Mouse (Mus musculus): ENCODE measurements around the gene Dctn2.
"Not testable (repeated sequence)": the region's sequence is repeated elsewhere in the genome, so short reads cannot be mapped to it uniquely, and the experiment has no call there.

The Dctn2 gene

DNA sequence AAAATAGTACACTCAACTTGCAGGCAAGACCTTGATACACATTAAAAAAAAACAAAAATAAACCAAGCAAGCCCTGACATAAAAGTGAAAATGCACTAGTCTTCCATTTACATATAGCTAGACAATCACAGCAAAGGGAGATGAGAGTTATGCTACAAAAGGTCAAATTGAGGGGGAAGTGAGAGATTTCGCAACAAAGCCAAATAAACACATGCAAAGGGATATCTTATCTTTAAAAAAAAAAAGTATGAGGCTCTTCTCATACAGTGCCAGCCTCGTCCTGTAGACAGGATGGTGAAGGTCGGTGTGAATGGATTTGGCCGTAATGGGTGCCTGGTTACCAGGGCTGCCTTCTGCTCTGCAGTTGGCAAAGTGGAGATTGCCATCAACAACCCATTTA lies 46.7 kb downstream of the Dctn2 start:
- no peak for DNase-seq (ENCODE audit: low spot score)

DNA sequence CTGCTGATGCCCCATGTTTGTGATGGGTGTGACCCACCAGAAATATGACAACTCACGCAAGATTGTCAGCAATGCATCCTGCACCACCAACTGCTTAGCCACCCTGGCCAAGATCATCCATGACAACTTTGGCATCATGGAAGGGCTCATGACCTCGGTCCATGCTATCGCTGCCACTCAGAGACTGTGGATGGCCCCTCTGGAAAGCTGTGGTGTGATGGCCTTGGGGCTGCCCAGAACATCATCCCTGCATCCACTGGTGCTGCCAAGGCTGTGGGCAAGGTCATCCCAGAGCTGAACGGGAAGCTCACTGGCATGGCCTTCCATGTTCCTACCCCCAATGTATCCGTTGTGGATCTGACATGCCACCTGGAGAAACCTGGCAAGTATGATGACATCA lies 47.3 kb downstream of the Dctn2 start:
- DNase-seq (ENCODE audit: low spot score) = not testable (repeated sequence)

DNA sequence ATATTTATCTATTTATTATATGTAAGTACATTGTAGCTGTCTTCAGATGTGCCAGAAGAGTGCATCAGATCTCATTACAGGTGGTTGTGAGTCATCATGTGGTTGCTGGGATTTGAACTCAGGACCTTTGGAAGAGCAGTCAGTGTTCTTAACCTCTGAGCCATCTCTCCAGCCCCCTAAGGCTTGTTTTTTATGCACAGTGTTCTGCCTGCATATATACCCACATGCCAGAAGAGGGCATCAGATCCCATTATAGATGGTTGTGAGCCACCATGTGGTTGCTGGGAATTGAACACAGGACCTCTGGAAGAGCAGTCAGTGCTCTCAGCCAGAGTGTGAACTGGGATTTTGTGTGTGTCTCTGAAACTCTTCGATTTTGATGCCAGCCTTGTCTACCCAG lies 48.8 kb downstream of the Dctn2 start:
- DNase-seq (ENCODE audit: low spot score) = not testable (repeated sequence)

DNA sequence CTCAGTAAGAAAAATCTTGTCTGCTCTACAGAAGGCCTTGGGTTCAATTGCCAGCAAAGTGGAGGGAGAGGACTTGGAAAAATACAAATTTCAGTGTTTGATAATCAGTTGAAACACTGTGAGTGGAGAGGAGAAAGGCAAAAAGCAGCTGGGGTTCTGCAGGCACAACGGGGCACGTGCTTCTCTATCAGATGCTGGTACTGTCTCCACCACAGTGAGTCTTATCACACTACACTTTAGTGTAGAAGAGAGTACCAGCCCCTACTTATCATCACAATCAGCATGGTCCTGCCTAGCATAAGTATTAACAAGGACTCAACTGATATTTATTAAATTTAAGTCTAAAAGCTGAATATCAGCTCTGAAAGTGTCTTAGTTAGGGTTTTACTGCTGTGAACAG lies 51.1 kb downstream of the Dctn2 start:
- DNase-seq (ENCODE audit: low spot score) = no peak

DNA sequence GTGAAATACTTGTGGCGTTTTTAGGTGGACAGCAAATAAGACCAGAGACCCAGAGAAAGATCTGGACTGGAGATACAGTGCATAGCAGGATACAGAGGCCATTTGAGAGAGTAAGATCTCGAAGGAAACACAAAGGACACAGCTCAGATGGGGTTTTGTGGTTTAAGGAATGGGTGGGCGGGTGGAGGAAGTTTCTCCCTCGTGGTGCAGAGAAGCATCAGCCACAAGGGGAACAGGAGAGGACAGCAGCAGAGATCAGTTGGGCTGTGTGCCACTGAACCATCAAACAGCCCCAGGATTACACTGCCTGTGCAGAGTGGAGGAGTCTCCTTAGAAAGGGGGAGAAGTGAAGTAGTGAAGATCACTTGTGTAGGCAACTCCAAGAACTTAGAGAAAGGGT lies 51.8 kb downstream of the Dctn2 start:
- no peak for DNase-seq (ENCODE audit: low spot score)

DNA sequence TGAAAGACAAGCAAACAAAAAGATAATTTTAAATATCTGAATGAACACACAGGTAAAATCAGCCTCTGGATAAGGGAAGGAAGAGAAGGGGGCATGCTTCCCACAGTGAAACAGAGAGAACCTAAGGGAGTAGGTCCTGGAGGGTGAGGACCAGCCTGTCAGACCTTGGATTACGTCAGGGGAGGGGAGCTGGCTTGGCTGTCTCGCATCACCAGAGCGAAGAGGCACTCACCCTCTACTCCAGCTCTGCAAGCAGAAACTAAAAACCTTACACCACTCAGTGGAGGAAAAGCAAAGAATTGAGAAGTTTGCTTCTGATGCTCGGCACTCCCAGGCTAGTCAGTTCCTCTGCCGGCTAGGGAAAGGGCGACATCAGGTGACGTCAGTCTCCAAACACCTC lies 53.8 kb downstream of the Dctn2 start:
- no peak for DNase-seq (ENCODE audit: low spot score)

DNA sequence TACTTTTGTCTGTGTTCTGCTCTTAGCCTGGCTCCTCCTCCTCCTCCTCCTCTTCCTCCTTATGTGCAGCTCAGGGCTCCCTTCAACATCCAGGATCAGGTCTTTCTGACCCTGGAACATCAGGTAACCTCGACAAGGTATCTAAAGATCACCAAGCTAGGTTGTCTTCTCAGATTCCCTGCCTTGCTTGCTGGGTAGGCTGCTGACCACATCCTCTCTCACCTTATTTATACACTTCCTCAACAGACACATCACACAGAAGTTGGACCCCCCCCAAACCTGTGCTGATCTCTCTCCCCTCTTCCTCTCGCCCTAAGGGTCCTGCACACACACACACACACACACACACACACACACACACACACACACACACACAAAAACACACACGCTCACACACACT lies 55.5 kb downstream of the Dctn2 start, which contains the start of gene Arhgap9:
Arhgap9 (plus strand) TSS at position 344 of the 400 bp plus-strand sequence.
- no peak for DNase-seq (ENCODE audit: low spot score)

DNA sequence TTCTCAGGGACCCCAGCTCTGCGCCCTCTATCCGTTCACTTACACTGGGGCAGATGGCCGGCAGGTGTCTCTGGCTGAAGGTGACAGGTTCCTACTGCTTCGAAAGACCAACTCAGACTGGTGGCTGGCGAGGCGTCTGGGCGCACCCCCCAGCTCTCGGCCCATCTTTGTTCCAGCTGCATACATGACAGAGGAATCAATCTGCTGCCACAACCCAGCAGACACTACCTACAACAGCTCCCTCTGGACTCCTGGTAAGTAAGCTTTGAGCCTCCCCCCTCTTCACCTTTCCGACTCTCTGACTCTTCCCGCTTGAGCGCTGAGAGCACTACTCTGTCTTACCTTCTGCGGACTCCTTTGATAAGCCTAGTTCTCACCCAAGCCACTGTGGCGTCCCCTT lies 56.0 kb downstream of the Dctn2 start:
- DNase-seq (ENCODE audit: low spot score) = no peak

DNA sequence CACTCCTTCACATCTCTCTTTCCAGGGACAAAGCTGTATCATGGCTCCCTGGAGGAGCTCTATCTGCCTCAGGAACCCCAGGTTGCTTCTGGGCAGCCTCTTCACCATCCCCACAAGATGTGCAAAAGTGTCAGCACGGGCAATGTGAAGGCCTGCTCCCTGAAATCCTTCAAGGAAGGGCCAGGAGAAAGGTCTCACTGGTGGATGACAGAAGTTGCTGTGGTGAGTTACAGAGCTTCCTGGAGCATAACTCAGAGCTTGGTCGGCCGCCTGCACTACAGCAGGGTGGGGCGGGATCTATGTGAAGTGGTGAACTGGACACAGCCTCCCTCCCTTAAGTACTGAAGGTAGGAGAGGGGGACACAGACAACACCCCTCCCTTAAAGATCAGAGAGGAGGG lies 56.5 kb downstream of the Dctn2 start:
- no peak for DNase-seq (ENCODE audit: low spot score)

DNA sequence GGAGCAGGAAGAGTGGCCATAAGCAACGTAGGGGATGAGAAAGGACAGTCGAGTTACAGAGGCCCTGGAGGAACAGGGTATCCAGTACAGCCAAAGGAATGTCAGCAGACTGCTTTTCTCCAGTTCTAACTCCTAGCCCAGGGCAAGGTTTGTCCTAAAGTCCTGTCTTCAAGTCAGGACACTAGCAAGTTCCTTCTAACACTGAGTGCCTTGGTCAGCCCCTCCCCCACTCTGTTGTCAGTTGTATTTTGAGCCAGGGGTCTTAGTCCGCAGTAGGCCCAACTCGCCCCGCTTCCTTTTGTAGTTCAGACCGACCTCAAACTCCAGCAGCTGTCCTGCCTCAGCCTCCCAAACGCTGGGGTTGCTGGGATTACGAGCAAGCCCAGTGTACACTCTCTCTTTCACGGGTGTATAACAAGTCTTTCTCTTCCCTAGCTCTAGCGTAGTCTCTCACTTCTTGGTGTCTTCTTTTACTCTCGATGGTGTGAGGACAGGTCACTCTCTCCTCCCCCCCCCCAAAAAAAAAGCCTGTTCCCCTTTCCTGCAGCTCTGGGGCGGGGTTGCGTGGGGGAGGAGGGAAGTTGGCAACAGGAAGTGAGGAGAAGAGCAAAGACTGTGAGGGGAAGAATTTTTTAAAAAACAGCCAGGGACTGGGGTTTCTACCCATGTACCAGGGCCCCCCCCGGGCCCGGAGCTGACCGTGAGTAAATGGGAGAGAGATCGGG lies 57.1 kb downstream of the Dctn2 start:
- no peak for DNase-seq (ENCODE audit: low spot score)

DNA sequence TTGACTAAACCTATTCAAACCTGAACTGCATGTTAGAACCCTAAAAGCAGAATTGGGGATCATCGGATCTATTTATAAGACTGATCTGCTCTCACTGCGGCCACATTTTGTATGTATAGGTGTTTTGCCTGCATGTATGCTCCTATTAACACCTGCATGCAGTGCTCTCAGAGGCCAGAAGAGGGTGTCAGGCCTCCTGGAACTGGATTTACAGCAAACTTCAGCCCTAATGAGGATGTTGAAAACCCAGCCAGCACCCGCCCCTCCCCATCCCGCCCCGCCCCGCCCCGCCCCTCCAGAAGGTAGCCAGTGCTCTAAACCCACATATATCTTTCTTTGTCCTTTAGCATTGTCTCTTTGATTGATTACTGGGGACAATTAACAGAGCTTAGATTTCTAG lies 58.3 kb downstream of the Dctn2 start:
- DNase-seq (ENCODE audit: low spot score) = peak; percentile 76

DNA sequence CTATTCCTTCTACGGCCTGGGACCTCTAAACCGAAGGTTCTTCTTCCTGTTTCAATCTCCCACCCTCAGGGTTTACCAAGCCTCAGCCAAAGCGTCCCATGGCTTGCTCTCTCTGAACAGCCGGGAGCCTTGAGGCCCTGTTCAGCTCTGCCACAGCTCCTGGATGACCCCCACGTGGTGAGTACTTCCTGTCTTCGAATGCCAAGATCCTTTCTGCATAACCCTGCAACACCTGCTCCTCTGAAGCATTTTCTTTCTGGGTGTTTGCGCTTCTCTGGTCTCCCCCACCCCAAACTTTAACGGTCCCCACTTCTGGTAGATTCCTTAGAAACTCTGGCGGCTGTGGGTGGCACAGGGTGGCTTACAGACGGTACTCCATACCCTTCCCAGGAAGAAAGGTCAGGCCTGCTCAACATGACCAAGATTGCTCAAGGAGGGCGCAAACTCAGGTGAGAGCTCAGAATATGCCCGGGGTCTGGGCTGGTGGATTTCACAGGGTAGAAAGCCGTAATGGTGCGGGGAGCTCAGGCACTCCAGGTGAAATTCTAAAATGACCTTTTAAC lies 59.4 kb downstream of the Dctn2 start:
- DNase-seq (ENCODE audit: low spot score) = no peak

DNA sequence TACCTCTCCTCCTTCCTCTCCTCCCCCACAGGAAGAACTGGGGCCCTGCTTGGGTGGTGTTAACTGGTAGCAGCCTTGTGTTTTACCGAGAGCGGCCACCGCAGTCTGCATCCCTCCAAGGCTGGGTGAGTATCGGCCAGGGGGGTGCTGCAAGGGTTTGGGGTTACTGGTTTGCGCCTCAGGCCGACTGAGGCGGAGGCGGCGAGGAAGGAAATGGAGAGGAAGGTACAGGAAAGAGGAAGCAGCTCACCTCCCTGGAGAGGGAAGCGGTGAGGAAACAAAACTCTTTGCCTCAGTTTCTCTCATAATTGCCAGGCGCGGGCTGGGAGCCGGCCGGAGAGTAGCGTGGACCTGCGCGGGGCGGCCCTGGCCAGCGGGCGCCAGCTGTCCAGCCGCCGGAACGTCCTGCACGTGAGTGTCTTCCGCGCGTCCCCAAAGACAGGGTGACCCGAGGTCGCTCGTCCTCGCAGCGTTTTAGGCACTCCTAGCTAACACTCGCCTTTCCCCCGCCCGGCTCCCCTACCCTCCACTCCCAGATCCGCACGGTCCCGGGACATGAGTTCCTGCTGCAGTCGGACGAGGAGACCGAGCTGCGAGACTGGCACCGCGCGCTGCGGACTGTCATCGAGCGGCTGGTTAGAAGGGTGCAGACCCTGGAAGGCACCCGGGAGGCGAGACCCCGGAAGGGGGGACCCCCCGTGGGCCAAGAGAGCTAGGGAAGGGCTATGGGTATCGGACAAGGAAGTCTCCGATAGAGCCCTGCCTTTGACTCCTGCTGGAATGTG lies 60.0 kb downstream of the Dctn2 start:
- DNase-seq (ENCODE audit: low spot score) = peak; percentile 55

DNA sequence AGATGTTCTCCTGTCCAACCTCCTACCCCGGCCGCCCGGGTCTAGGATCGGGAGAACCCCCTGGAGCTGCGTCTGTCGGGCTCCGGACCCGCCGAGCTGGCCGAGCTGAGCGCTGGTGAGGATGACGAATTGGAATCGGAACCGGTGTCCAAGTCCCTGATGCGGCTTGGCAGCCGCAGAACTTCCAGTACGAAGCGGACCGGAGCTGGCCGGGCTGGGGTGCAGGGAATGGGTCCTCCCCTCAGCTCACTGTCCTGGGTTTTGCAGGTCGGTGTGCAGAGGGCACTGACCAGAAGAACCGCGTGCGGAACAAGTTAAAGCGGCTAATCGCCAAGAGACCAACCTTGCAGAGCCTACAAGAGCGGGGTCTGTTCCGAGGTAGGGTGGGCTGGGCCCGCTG lies 60.7 kb downstream of the Dctn2 start:
- DNase-seq (ENCODE audit: low spot score) = no peak

DNA sequence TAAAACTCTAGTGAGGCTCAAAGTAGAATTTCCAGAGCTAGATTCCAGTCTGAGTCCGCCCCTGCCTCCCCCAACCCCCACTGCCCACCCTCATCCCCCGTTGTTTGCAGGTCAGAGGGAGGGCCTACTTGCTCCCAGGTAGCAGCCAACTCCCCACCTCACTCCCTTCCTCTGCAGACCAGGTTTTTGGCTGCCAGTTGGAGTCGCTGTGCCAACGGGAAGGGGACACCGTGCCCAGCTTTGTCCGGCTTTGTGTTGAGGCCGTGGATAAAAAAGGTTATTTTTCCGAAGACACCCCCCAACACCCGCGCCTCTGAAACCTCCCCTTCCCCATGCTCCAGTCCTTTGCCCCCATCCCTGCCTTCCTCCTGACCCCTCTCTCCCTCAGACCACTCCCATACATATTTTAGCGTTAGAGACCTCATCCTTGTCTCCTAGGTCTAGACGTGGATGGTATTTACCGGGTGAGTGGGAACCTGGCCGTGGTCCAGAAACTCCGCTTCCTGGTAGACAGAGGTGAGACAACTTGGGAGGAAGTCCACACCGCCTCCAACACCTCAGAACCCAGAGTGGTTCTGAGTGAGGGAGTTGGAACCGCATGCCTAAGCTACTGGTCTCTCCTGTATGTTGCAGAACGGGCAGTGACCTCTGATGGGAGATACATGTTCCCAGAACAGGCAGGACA lies 61.4 kb downstream of the Dctn2 start:
- DNase-seq (ENCODE audit: low spot score) = no peak

DNA sequence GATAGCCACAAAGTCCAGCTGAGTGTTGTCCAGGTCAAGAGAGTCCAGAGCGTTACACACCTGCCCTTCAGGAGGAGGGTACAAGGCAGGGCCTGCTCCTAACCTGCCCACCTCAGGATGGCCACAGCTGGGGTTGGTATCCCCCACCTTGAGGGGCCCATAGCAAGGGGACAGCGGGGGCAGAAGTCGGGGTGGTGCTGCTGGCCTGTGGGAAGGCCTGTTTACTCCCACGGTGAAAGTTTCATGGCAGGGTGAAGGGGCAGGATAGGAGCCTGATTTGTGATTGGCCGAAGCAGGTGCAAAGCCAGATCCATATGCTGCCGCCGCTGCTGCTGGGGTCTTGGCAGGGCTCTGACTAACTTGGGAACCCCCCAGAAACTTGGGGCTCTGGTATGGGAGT lies 64.0 kb downstream of the Dctn2 start:
- DNase-seq (ENCODE audit: low spot score) = no peak
